Mouse (Mus musculus): ENCODE measurements around the gene Sgms2.
A peak's percentile ranks its signal among the peaks of the same experiment; 100 is the strongest.

Sgms2 gene

GRCm38 (mm10) chr3:131491361-131491925 is at the start of gene Sgms2:
Gene Sgms2 (minus strand): TSS chr3:131491411.
- no peak for DNase-seq

- DNase-seq, result no peak
Observed at GRCm38 (mm10) chr3:131525229-131525628, 34.0 kb upstream of the Sgms2 start.

GRCm38 (mm10) chr3:131524779-131525178 is 33.6 kb upstream of the Sgms2 start:
- peak; percentile 67 for DNase-seq

GRCm38 (mm10) chr3:131524210-131524609 is 33.0 kb upstream of the Sgms2 start:
- DNase-seq, result no peak

GRCm38 (mm10) chr3:131523749-131524148 is 32.5 kb upstream of the Sgms2 start:
- DNase-seq, result no peak

GRCm38 (mm10) chr3:131522243-131522642 is 31.0 kb upstream of the Sgms2 start:
- no peak for DNase-seq

- no peak for DNase-seq
Observed at GRCm38 (mm10) chr3:131521206-131521605, 30.0 kb upstream of the Sgms2 start.

- DNase-seq, result no peak
Observed at GRCm38 (mm10) chr3:131517756-131518155, 26.5 kb upstream of the Sgms2 start.

GRCm38 (mm10) chr3:131516332-131516999 is 25.3 kb upstream of the Sgms2 start:
- DNase-seq, result no peak

GRCm38 (mm10) chr3:131511616-131512015 is 20.4 kb upstream of the Sgms2 start:
- DNase-seq, result no peak

- DNase-seq, result no peak
Observed at GRCm38 (mm10) chr3:131508024-131508423, 16.8 kb upstream of the Sgms2 start.

- no peak for DNase-seq
Observed at GRCm38 (mm10) chr3:131504595-131505223, 13.5 kb upstream of the Sgms2 start.

- no peak for DNase-seq
Observed at GRCm38 (mm10) chr3:131501677-131502370, 10.6 kb upstream of the Sgms2 start.

GRCm38 (mm10) chr3:131499651-131500050 is 8.4 kb upstream of the Sgms2 start:
- DNase-seq, result no peak

GRCm38 (mm10) chr3:131496506-131497122 is 5.4 kb upstream of the Sgms2 start:
- no peak for DNase-seq

GRCm38 (mm10) chr3:131495076-131495475 is 3.9 kb upstream of the Sgms2 start:
- DNase-seq, result no peak

- no peak for DNase-seq
Observed at GRCm38 (mm10) chr3:131493194-131493593, 2.0 kb upstream of the Sgms2 start.

GRCm38 (mm10) chr3:131491980-131492379 is 769 bp upstream of the Sgms2 start:
- DNase-seq, result no peak

- peak; percentile 29 for DNase-seq
Observed at GRCm38 (mm10) chr3:131490143-131490908, 885 bp downstream of the Sgms2 start.

- peak; percentile 40 for DNase-seq
Observed at GRCm38 (mm10) chr3:131489657-131490142, 1.5 kb downstream of the Sgms2 start.

- DNase-seq, result no peak
Observed at GRCm38 (mm10) chr3:131488969-131489368, 2.2 kb downstream of the Sgms2 start.

GRCm38 (mm10) chr3:131488403-131488802 is 2.8 kb downstream of the Sgms2 start:
- no peak for DNase-seq

Measured in right cerebral cortex, postnatal 4 days (tissue).